Mouse (Mus musculus): ENCODE measurements around the gene Tnp2. TPM values are rescaled to one million over a fixed set of nuclear protein-coding genes. Genes with fewer than 3 reads are reported as not detected.

Gene Tnp2
- not detected in 2 replicates for polyA plus RNA-seq (2014; fragmentation: Nextera tagmentation; extraction: Ambion mirVana)

GRCm38 (mm10) chr16:10788271-10788670 is at the start of gene Tnp2:
TSS of gene Tnp2 (minus strand) at chr16:10788660.
- 51% methylated on average over 16 of the region's 16 CpGs for WGBS
- Histone ChIP-seq H3K36me3 (replicated peaks; ENCODE audit: control insufficient read depth, insufficient read depth, low read depth, low read length) (no peaks in the 10 kb centered on the region), H3K27ac (replicated peaks; ENCODE audit: low read depth, low read length) (no peak within 1 kb of the TSS), H3K4me1 (ENCODE audit: control insufficient read depth, insufficient read depth, low read length) (no peaks in the 10 kb centered on the region; the same call in 1 of the 2 replicates), H3K9me3 (replicated peaks; ENCODE audit: control insufficient read depth, low read length) (no peaks in the 10 kb centered on the region), H3K4me3 (ENCODE audit: low read depth, low read length) (no peak within 1 kb of the TSS), H3K27me3 (ENCODE audit: control insufficient read depth, insufficient read depth, low read length) (no peaks in the 10 kb centered on the region; the same call in 1 of the 2 replicates), H3K4me2 (ENCODE audit: low read depth, low read length) (no peak within 1 kb of the TSS), H3K9ac (replicated peaks; ENCODE audit: low read length) (no peak within 1 kb of the TSS)
- DNase-seq (ENCODE audit: low spot score) (no peak), ATAC-seq (replicated peaks; ENCODE audit: insufficient number of reproducible peaks, low FRiP score, low TSS enrichment, low read depth) (no peak)

- H3K36me3 ChIP-seq (replicated peaks; ENCODE audit: control insufficient read depth, insufficient read depth, low read depth, low read length), result no peaks in the 10 kb centered on the region
- DNase-seq (ENCODE audit: low spot score) (no peak), ATAC-seq (replicated peaks; ENCODE audit: insufficient number of reproducible peaks, low FRiP score, low TSS enrichment, low read depth) (no peak)
- H3K27ac ChIP-seq (replicated peaks; ENCODE audit: low read depth, low read length), result no peak overlapping the region
- no peak overlapping the region for H3K4me3 ChIP-seq (ENCODE audit: low read depth, low read length)
- no peak overlapping the region for H3K9ac ChIP-seq (replicated peaks; ENCODE audit: low read length)
- H3K9me3 ChIP-seq (replicated peaks; ENCODE audit: control insufficient read depth, low read length), result no peaks in the 10 kb centered on the region
- no peak overlapping the region for H3K4me2 ChIP-seq (ENCODE audit: low read depth, low read length)
- no peaks in the 10 kb centered on the region for H3K4me1 ChIP-seq (ENCODE audit: control insufficient read depth, insufficient read depth, low read length)
- 84% methylated on average over 1 of the region's 1 CpGs for WGBS
- no peaks in the 10 kb centered on the region for H3K27me3 ChIP-seq (ENCODE audit: control insufficient read depth, insufficient read depth, low read length)
Measured at GRCm38 (mm10) chr16:10837903-10838302, 49.4 kb upstream of the Tnp2 start.

- ATAC-seq (replicated peaks; ENCODE audit: insufficient number of reproducible peaks, low FRiP score, low TSS enrichment, low read depth) (no peak), DNase-seq (ENCODE audit: low spot score) (no peak)
- Histone ChIP-seq H3K27me3 (ENCODE audit: control insufficient read depth, insufficient read depth, low read length) (no peaks in the 10 kb centered on the region), H3K4me2 (ENCODE audit: low read depth, low read length) (no peak overlapping the region), H3K9ac (replicated peaks; ENCODE audit: low read length) (no peak overlapping the region), H3K36me3 (replicated peaks; ENCODE audit: control insufficient read depth, insufficient read depth, low read depth, low read length) (no peaks in the 10 kb centered on the region), H3K4me1 (ENCODE audit: control insufficient read depth, insufficient read depth, low read length) (no peaks in the 10 kb centered on the region), H3K27ac (replicated peaks; ENCODE audit: low read depth, low read length) (no peak overlapping the region), H3K9me3 (replicated peaks; ENCODE audit: control insufficient read depth, low read length) (no peaks in the 10 kb centered on the region), H3K4me3 (ENCODE audit: low read depth, low read length) (no peak overlapping the region)
- WGBS, result 100% methylated on average over 3 of the region's 3 CpGs
Measured at GRCm38 (mm10) chr16:10837250-10837649, 48.8 kb upstream of the Tnp2 start.

GRCm38 (mm10) chr16:10836388-10836787 is 47.9 kb upstream of the Tnp2 start:
- H3K9me3 ChIP-seq (replicated peaks; ENCODE audit: control insufficient read depth, low read length), result no peaks in the 10 kb centered on the region
- H3K27ac ChIP-seq (replicated peaks; ENCODE audit: low read depth, low read length), result no peak overlapping the region
- DNase-seq (ENCODE audit: low spot score) (no peak), ATAC-seq (replicated peaks; ENCODE audit: insufficient number of reproducible peaks, low FRiP score, low TSS enrichment, low read depth) (no peak)
- H3K27me3 ChIP-seq (ENCODE audit: control insufficient read depth, insufficient read depth, low read length), result no peaks in the 10 kb centered on the region
- no peaks in the 10 kb centered on the region for H3K4me1 ChIP-seq (ENCODE audit: control insufficient read depth, insufficient read depth, low read length)
- H3K4me2 ChIP-seq (ENCODE audit: low read depth, low read length), result no peak overlapping the region
- 90% methylated on average over 3 of the region's 3 CpGs for WGBS
- no peaks in the 10 kb centered on the region for H3K36me3 ChIP-seq (replicated peaks; ENCODE audit: control insufficient read depth, insufficient read depth, low read depth, low read length)
- no peak overlapping the region for H3K4me3 ChIP-seq (ENCODE audit: low read depth, low read length)
- H3K9ac ChIP-seq (replicated peaks; ENCODE audit: low read length), result no peak overlapping the region

GRCm38 (mm10) chr16:10834911-10835587 is 46.6 kb upstream of the Tnp2 start, which contains the start of gene Rmi2:
TSS of gene Rmi2 (plus strand) at chr16:10835059.
- Histone ChIP-seq H3K9me3 (replicated peaks; ENCODE audit: control insufficient read depth, low read length) (no peaks in the 10 kb centered on the region), H3K27ac (replicated peaks; ENCODE audit: low read depth, low read length) (peak within 1 kb of the TSS; percentile 23), H3K9ac (replicated peaks; ENCODE audit: low read length) (peak within 1 kb of the TSS; percentile 71), H3K4me1 (ENCODE audit: control insufficient read depth, insufficient read depth, low read length) (no peaks in the 10 kb centered on the region), H3K4me2 (ENCODE audit: low read depth, low read length) (peak within 1 kb of the TSS; percentile 71), H3K27me3 (ENCODE audit: control insufficient read depth, insufficient read depth, low read length) (no peaks in the 10 kb centered on the region), H3K4me3 (ENCODE audit: low read depth, low read length) (peak within 1 kb of the TSS; percentile 57), H3K36me3 (replicated peaks; ENCODE audit: control insufficient read depth, insufficient read depth, low read depth, low read length) (no peaks in the 10 kb centered on the region)
- WGBS, result under 1% methylated on average over 56 of the region's 69 CpGs
- peak; percentile 89 for ATAC-seq (replicated peaks; ENCODE audit: insufficient number of reproducible peaks, low FRiP score, low TSS enrichment, low read depth)
- DNase-seq (ENCODE audit: low spot score), result peak; percentile 94

- peak overlapping the region; percentile 39 for H3K9ac ChIP-seq (replicated peaks; ENCODE audit: low read length)
- no peaks in the 10 kb centered on the region for H3K36me3 ChIP-seq (replicated peaks; ENCODE audit: control insufficient read depth, insufficient read depth, low read depth, low read length)
- no peaks in the 10 kb centered on the region for H3K4me1 ChIP-seq (ENCODE audit: control insufficient read depth, insufficient read depth, low read length)
- no peaks in the 10 kb centered on the region for H3K27me3 ChIP-seq (ENCODE audit: control insufficient read depth, insufficient read depth, low read length)
- WGBS, result 8% methylated on average over 12 of the region's 12 CpGs
- DNase-seq (ENCODE audit: low spot score), result peak; percentile 30
- no peak overlapping the region for H3K27ac ChIP-seq (replicated peaks; ENCODE audit: low read depth, low read length)
- peak overlapping the region; percentile 57 for H3K4me3 ChIP-seq (ENCODE audit: low read depth, low read length)
- ATAC-seq (replicated peaks; ENCODE audit: insufficient number of reproducible peaks, low FRiP score, low TSS enrichment, low read depth), result no peak
- peak overlapping the region; percentile 71 for H3K4me2 ChIP-seq (ENCODE audit: low read depth, low read length)
- no peaks in the 10 kb centered on the region for H3K9me3 ChIP-seq (replicated peaks; ENCODE audit: control insufficient read depth, low read length)
Measured at GRCm38 (mm10) chr16:10834542-10834910, 46.1 kb upstream of the Tnp2 start.

- ATAC-seq (replicated peaks; ENCODE audit: insufficient number of reproducible peaks, low FRiP score, low TSS enrichment, low read depth) (no peak), DNase-seq (ENCODE audit: low spot score) (no peak)
- no peaks in the 10 kb centered on the region for H3K27me3 ChIP-seq (ENCODE audit: control insufficient read depth, insufficient read depth, low read length)
- H3K4me3 ChIP-seq (ENCODE audit: low read depth, low read length), result no peak overlapping the region
- no peaks in the 10 kb centered on the region for H3K36me3 ChIP-seq (replicated peaks; ENCODE audit: control insufficient read depth, insufficient read depth, low read depth, low read length)
- 77% methylated on average over 4 of the region's 4 CpGs for WGBS
- H3K9ac ChIP-seq (replicated peaks; ENCODE audit: low read length), result no peak overlapping the region
- no peak overlapping the region for H3K27ac ChIP-seq (replicated peaks; ENCODE audit: low read depth, low read length)
- no peak overlapping the region for H3K4me2 ChIP-seq (ENCODE audit: low read depth, low read length)
- no peaks in the 10 kb centered on the region for H3K9me3 ChIP-seq (replicated peaks; ENCODE audit: control insufficient read depth, low read length)
- no peaks in the 10 kb centered on the region for H3K4me1 ChIP-seq (ENCODE audit: control insufficient read depth, insufficient read depth, low read length)
Measured at GRCm38 (mm10) chr16:10828461-10828805, 40.0 kb upstream of the Tnp2 start.

GRCm38 (mm10) chr16:10827766-10828460 is 39.5 kb upstream of the Tnp2 start:
- no peak for DNase-seq (ENCODE audit: low spot score)

More at GRCm38 (mm10) chr16:10827766-10828460, 39.5 kb upstream of the Tnp2 start:
- H3K9me3 ChIP-seq (replicated peaks; ENCODE audit: control insufficient read depth, low read length), result no peaks in the 10 kb centered on the region
- 77% methylated on average over 7 of the region's 7 CpGs for WGBS
- H3K36me3 ChIP-seq (replicated peaks; ENCODE audit: control insufficient read depth, insufficient read depth, low read depth, low read length), result no peaks in the 10 kb centered on the region
- H3K4me3 ChIP-seq (ENCODE audit: low read depth, low read length), result no peak overlapping the region
- no peaks in the 10 kb centered on the region for H3K4me1 ChIP-seq (ENCODE audit: control insufficient read depth, insufficient read depth, low read length)
- no peak overlapping the region for H3K27ac ChIP-seq (replicated peaks; ENCODE audit: low read depth, low read length)
- ATAC-seq (replicated peaks; ENCODE audit: insufficient number of reproducible peaks, low FRiP score, low TSS enrichment, low read depth), result no peak
- no peak overlapping the region for H3K4me2 ChIP-seq (ENCODE audit: low read depth, low read length)
- H3K9ac ChIP-seq (replicated peaks; ENCODE audit: low read length), result no peak overlapping the region
- H3K27me3 ChIP-seq (ENCODE audit: control insufficient read depth, insufficient read depth, low read length), result no peaks in the 10 kb centered on the region
